Mouse (Mus musculus) lung, embryonic 14.5 days (tissue): ENCODE data around the gene Lgals3bp. TPM values are rescaled to one million over a fixed set of nuclear protein-coding genes. Genes with fewer than 3 reads are reported as not detected.

Experiments used
- ATAC-seq: fragments of 200-750 bp; cut with Nextera tagmentation; 2 replicates; pipeline ENCODE4 v1.8.0; 2017; ENCODE audit warnings: mild to moderate bottlenecking, moderate TSS enrichment, moderate library complexity; ENCODE audit not compliant: insufficient read depth
- DNase-seq: peaks from one replicate; pipeline ENCODE4 v3.0.0-alpha.2; 2015
- H3K27ac ChIP-seq: fragments of 300-500 bp; sonication (generic); 2 replicates; pipeline ENCODE4 v1.5.1; 2014; ENCODE audit warnings: low read depth, mild to moderate bottlenecking, moderate library complexity
- H3K27me3 ChIP-seq: fragments of 300-500 bp; sonication (generic); 2 replicates; pipeline ENCODE4 v1.6.1; 2014; ENCODE audit warnings: low read length, control low read depth; ENCODE audit not compliant: insufficient read depth
- H3K36me3 ChIP-seq: fragments of 300-500 bp; sonication (generic); 2 replicates; pipeline ENCODE4 v1.6.1; 2014; ENCODE audit warnings: control low read depth; ENCODE audit not compliant: insufficient read depth
- H3K4me1 ChIP-seq: fragments of 300-500 bp; sonication (generic); 2 replicates; pipeline ENCODE4 v1.6.1; 2014; ENCODE audit warnings: antibody characterized with exemption, control low read depth; ENCODE audit not compliant: insufficient read depth
- H3K4me2 ChIP-seq: fragments of 300-500 bp; sonication (generic); 2 replicates; pipeline ENCODE4 v1.6.1; 2014; ENCODE audit warnings: mild to moderate bottlenecking
- H3K4me3 ChIP-seq: fragments of 300-500 bp; sonication (generic); 2 replicates; pipeline ENCODE4 v1.5.1; 2014; ENCODE audit warnings: low read depth, low read length
- H3K9ac ChIP-seq: fragments of 300-500 bp; sonication (generic); 2 replicates; pipeline ENCODE4 v1.6.1; 2014
- H3K9me3 ChIP-seq: fragments of 300-500 bp; sonication (generic); 2 replicates; pipeline ENCODE4 v1.6.1; 2016; ENCODE audit warnings: low read depth, low read length, control low read depth
- CTCF ChIP-seq: IDR thresholded peaks from 2 replicates; pipeline ENCODE4 v1.5.1; 2016; ENCODE audit warnings: antibody characterized with exemption, low read depth
- WGBS: fragments of 180-500 bp; shearing (Covaris S2); extraction: QIAGEN DNeasy Blood & Tissue Kit; methylation state at CpG from one replicate; pipeline ENCODE4 v1.1.7; 2014; 5-methylcytosine and 5-hydroxymethylcytosine counted together
- polyA plus RNA-seq: library from polyadenylated mRNA; unstranded; fragments of >200 nt; fragmentation: Nextera tagmentation; extraction: Ambion mirVana; gene quantifications from 2 replicates; pipeline ENCODE4 v1.2.1, GENCODE M21; 2014

Gene Lgals3bp
- polyA plus RNA-seq, 1 experiment from 2014 or later, result 2.9 TPM

- H3K4me2 ChIP-seq, result no peak overlapping the region
- no peaks in the 10 kb centered on the region for H3K27me3 ChIP-seq
- no peaks in the 10 kb centered on the region for H3K9me3 ChIP-seq
- DNase-seq, result no peak
- ATAC-seq, result no peak
- no peak overlapping the region for H3K4me3 ChIP-seq
- peaks cover 12% of the 10 kb centered on the region for H3K4me1 ChIP-seq
- WGBS, result 60% methylated on average over 2 of the region's 2 CpGs
- no peaks in the 10 kb centered on the region for H3K36me3 ChIP-seq
- H3K9ac ChIP-seq, result no peak overlapping the region
- TF ChIP-seq CTCF, result no peak
- no peak overlapping the region for H3K27ac ChIP-seq
Measured at GRCm38 (mm10) chr11:118343629-118344028, 58.3 kb downstream of the Lgals3bp start.

Other genes with a start within 250 kb of the Lgals3bp start
- gene Cyth1, start 153.5 kb downstream of the Lgals3bp start, polyA plus RNA-seq, result 10.5 and 11.5 TPM in 2 replicates
- gene Usp36, start 111.8 kb downstream of the Lgals3bp start, polyA plus RNA-seq, result 18.7 and 19.9 TPM in 2 replicates
- 0.57 and 0.62 TPM in 2 replicates for gene Cep295nl, start 59.6 kb downstream of the Lgals3bp start, polyA plus RNA-seq
- 87.3 and 90.4 TPM in 2 replicates for gene Timp2, start 46.4 kb downstream of the Lgals3bp start, polyA plus RNA-seq
- 27.7 and 31.4 TPM in 2 replicates for gene Cant1, start 17.0 kb upstream of the Lgals3bp start, polyA plus RNA-seq
- 6.6 and 7.7 TPM in 2 replicates for gene C1qtnf1, start 26.1 kb upstream of the Lgals3bp start, polyA plus RNA-seq
- 7.0 and 10.5 TPM in 2 replicates for gene Engase, start 74.7 kb upstream of the Lgals3bp start, polyA plus RNA-seq